Mouse (Mus musculus): ENCODE data around the gene Lrmda.

Gene Lrmda

GRCm38 (mm10) chr14:22283722-22284121 is 264.2 kb downstream of the Lrmda start:
- Histone ChIP-seq H3K4me3 (replicated peaks; ENCODE audit: low read length) (no peak overlapping the region), H3K4me1 (replicated peaks; ENCODE audit: low read depth, low read length) (no peaks in the 10 kb centered on the region)
- TF ChIP-seq POU5F1 (IDR thresholded peaks at IDR 0.05; ENCODE audit: borderline replicate concordance, low read length) = no peak
- TF ChIP-seq CTCF (conservative IDR thresholded peaks at IDR 0.05; ENCODE audit: low read length) = peak; percentile 39; the same call in 1 of the 2 replicates

GRCm38 (mm10) chr14:22284823-22285517 is 265.5 kb downstream of the Lrmda start:
- H3K4me1 ChIP-seq (replicated peaks; ENCODE audit: low read depth, low read length) = no peaks in the 10 kb centered on the region
- no peaks in the 10 kb centered on the region for H3K36me3 ChIP-seq (ENCODE audit: insufficient read depth, low read length)
- H3K9me3 ChIP-seq (ENCODE audit: low read length) = no peaks in the 10 kb centered on the region
- no peak overlapping the region for H3K4me3 ChIP-seq (replicated peaks; ENCODE audit: low read length)
- no peak for TF ChIP-seq NANOG (IDR thresholded peaks at IDR 0.05; ENCODE audit: borderline replicate concordance, low read length)
- no peak for TF ChIP-seq POU5F1 (IDR thresholded peaks at IDR 0.05; ENCODE audit: borderline replicate concordance, low read length)
- no peak for TF ChIP-seq CTCF (conservative IDR thresholded peaks at IDR 0.05; ENCODE audit: low read length)
- H3K27me3 ChIP-seq (ENCODE audit: insufficient read depth, low read length) = peaks cover 7% of the 10 kb centered on the region; the same call in 1 of the 2 replicates

More at GRCm38 (mm10) chr14:22283722-22284121, 264.2 kb downstream of the Lrmda start:
- H3K27me3 ChIP-seq (ENCODE audit: insufficient read depth, low read length) = peaks cover 7% of the 10 kb centered on the region; the same call in 1 of the 2 replicates
- no peaks in the 10 kb centered on the region for H3K9me3 ChIP-seq (ENCODE audit: low read length)
- no peaks in the 10 kb centered on the region for H3K36me3 ChIP-seq (ENCODE audit: insufficient read depth, low read length)

GRCm38 (mm10) chr14:22285826-22286225 is 266.3 kb downstream of the Lrmda start:
- Histone ChIP-seq H3K4me1 (replicated peaks; ENCODE audit: low read depth, low read length) (no peaks in the 10 kb centered on the region), H3K36me3 (ENCODE audit: insufficient read depth, low read length) (no peaks in the 10 kb centered on the region)
- TF ChIP-seq NANOG (IDR thresholded peaks at IDR 0.05; ENCODE audit: borderline replicate concordance, low read length) = no peak
- no peak for TF ChIP-seq CTCF (conservative IDR thresholded peaks at IDR 0.05; ENCODE audit: low read length)
- no peak for TF ChIP-seq POU5F1 (IDR thresholded peaks at IDR 0.05; ENCODE audit: borderline replicate concordance, low read length)

GRCm38 (mm10) chr14:22288179-22288578 is 268.7 kb downstream of the Lrmda start:
- peaks cover 7% of the 10 kb centered on the region; the same call in 1 of the 2 replicates for H3K27me3 ChIP-seq (ENCODE audit: insufficient read depth, low read length)
- no peak for TF ChIP-seq CTCF (conservative IDR thresholded peaks at IDR 0.05; ENCODE audit: low read length)
- TF ChIP-seq NANOG (IDR thresholded peaks at IDR 0.05; ENCODE audit: borderline replicate concordance, low read length) = no peak
- no peak for TF ChIP-seq POU5F1 (IDR thresholded peaks at IDR 0.05; ENCODE audit: borderline replicate concordance, low read length)
- H3K9me3 ChIP-seq (ENCODE audit: low read length) = no peaks in the 10 kb centered on the region
- no peak overlapping the region for H3K4me3 ChIP-seq (replicated peaks; ENCODE audit: low read length)
- no peaks in the 10 kb centered on the region for H3K4me1 ChIP-seq (replicated peaks; ENCODE audit: low read depth, low read length)
- no peaks in the 10 kb centered on the region for H3K36me3 ChIP-seq (ENCODE audit: insufficient read depth, low read length)

More at GRCm38 (mm10) chr14:22285826-22286225, 266.3 kb downstream of the Lrmda start:
- Histone ChIP-seq H3K4me3 (replicated peaks; ENCODE audit: low read length) (no peak overlapping the region), H3K9me3 (ENCODE audit: low read length) (no peaks in the 10 kb centered on the region), H3K27me3 (ENCODE audit: insufficient read depth, low read length) (peaks cover 7% of the 10 kb centered on the region; the same call in 1 of the 2 replicates)

GRCm38 (mm10) chr14:22289380-22289922 is 269.9 kb downstream of the Lrmda start:
- no peaks in the 10 kb centered on the region for H3K36me3 ChIP-seq (ENCODE audit: insufficient read depth, low read length)
- no peaks in the 10 kb centered on the region for H3K4me1 ChIP-seq (replicated peaks; ENCODE audit: low read depth, low read length)
- H3K9me3 ChIP-seq (ENCODE audit: low read length) = no peaks in the 10 kb centered on the region
- no peak for TF ChIP-seq NANOG (IDR thresholded peaks at IDR 0.05; ENCODE audit: borderline replicate concordance, low read length)
- no peak for TF ChIP-seq POU5F1 (IDR thresholded peaks at IDR 0.05; ENCODE audit: borderline replicate concordance, low read length)
- TF ChIP-seq CTCF (conservative IDR thresholded peaks at IDR 0.05; ENCODE audit: low read length) = no peak
- H3K27me3 ChIP-seq (ENCODE audit: insufficient read depth, low read length) = peaks cover 7% of the 10 kb centered on the region; the same call in 1 of the 2 replicates
- H3K4me3 ChIP-seq (replicated peaks; ENCODE audit: low read length) = no peak overlapping the region

GRCm38 (mm10) chr14:22294371-22294770 is 274.9 kb downstream of the Lrmda start:
- H3K4me3 ChIP-seq (replicated peaks; ENCODE audit: low read length) = no peak overlapping the region
- no peaks in the 10 kb centered on the region for H3K36me3 ChIP-seq (ENCODE audit: insufficient read depth, low read length)
- no peaks in the 10 kb centered on the region for H3K27me3 ChIP-seq (ENCODE audit: insufficient read depth, low read length)

GRCm38 (mm10) chr14:22296655-22297239 is 277.2 kb downstream of the Lrmda start:
- Histone ChIP-seq H3K4me3 (replicated peaks; ENCODE audit: low read length) (no peak overlapping the region), H3K36me3 (ENCODE audit: insufficient read depth, low read length) (no peaks in the 10 kb centered on the region), H3K4me1 (replicated peaks; ENCODE audit: low read depth, low read length) (no peaks in the 10 kb centered on the region), H3K9me3 (ENCODE audit: low read length) (no peaks in the 10 kb centered on the region), H3K27me3 (ENCODE audit: insufficient read depth, low read length) (no peaks in the 10 kb centered on the region)
- no peak for TF ChIP-seq POU5F1 (IDR thresholded peaks at IDR 0.05; ENCODE audit: borderline replicate concordance, low read length)
- TF ChIP-seq NANOG (IDR thresholded peaks at IDR 0.05; ENCODE audit: borderline replicate concordance, low read length) = no peak
- TF ChIP-seq CTCF (conservative IDR thresholded peaks at IDR 0.05; ENCODE audit: low read length) = no peak

More at GRCm38 (mm10) chr14:22294371-22294770, 274.9 kb downstream of the Lrmda start:
- TF ChIP-seq CTCF (conservative IDR thresholded peaks at IDR 0.05; ENCODE audit: low read length) (0 out of 2 replicates have a peak, but pooled peaks have one; percentile 6), POU5F1 (IDR thresholded peaks at IDR 0.05; ENCODE audit: borderline replicate concordance, low read length) (no peak)
- Histone ChIP-seq H3K9me3 (ENCODE audit: low read length) (no peaks in the 10 kb centered on the region), H3K4me1 (replicated peaks; ENCODE audit: low read depth, low read length) (no peaks in the 10 kb centered on the region)

GRCm38 (mm10) chr14:22306759-22307158 is 287.2 kb downstream of the Lrmda start:
- no peaks in the 10 kb centered on the region for H3K4me1 ChIP-seq (replicated peaks; ENCODE audit: low read depth, low read length)
- H3K9me3 ChIP-seq (ENCODE audit: low read length) = no peaks in the 10 kb centered on the region
- no peak overlapping the region for H3K4me3 ChIP-seq (replicated peaks; ENCODE audit: low read length)
- no peaks in the 10 kb centered on the region for H3K36me3 ChIP-seq (ENCODE audit: insufficient read depth, low read length)
- TF ChIP-seq CTCF (conservative IDR thresholded peaks at IDR 0.05; ENCODE audit: low read length) (no peak), POU5F1 (IDR thresholded peaks at IDR 0.05; ENCODE audit: borderline replicate concordance, low read length) (no peak), NANOG (IDR thresholded peaks at IDR 0.05; ENCODE audit: borderline replicate concordance, low read length) (no peak)
- no peaks in the 10 kb centered on the region for H3K27me3 ChIP-seq (ENCODE audit: insufficient read depth, low read length)
